Mouse (Mus musculus) thymus, postnatal 4 days (tissue): Measurements from ENCODE around the gene Lrcol1.

Experiments
- DNase-seq: peaks from one replicate; pipeline ENCODE4 v3.0.0; 2021

Gene Lrcol1

DNA sequence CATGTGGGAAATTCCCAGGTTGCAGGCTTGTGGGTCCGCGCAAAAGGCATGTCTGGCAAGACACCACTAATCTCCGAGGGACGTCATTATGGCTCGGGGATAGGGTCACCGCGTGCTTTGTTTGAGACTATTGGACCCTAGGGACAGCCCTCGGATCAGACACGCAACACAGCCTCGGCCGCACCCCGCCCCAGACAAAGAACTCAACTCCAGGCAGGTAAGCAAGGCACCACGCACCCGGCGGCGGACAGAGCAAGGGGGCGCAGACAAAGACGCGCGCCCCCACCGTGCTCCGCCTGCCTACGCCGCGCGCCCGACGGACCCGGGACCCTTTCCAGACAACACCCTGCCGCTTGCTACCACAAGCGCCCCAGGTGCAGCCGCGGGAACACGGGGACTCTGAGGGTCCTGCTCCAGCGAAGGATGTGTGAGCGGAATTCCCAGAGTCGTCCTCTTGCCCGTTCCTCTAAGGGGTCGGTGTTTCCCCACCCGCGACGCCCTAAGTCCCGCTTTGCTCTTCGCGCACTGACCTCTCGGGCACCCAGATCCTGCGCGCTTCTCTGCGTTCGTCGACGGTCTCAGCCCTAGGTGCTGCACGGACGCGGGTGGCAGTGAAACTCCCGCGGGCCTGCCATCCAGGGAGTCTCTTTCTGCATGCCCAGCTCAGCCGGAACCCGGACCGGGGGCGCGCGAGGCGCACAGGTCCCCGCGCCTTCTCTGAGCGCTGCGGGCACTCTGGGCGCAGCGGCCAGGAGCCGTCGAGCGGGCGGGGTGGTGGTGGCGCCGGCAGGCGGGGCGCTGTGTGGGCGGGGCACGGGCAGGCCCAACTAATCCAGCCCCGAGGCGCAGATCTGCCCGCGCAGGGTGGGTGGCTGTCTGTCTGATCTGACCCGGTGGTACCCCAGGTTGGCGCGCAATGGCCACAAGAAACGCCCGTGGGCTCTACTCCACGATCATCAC lies 42.1 kb downstream of the Lrcol1 start:
- DNase-seq, result peak; percentile 65

DNA sequence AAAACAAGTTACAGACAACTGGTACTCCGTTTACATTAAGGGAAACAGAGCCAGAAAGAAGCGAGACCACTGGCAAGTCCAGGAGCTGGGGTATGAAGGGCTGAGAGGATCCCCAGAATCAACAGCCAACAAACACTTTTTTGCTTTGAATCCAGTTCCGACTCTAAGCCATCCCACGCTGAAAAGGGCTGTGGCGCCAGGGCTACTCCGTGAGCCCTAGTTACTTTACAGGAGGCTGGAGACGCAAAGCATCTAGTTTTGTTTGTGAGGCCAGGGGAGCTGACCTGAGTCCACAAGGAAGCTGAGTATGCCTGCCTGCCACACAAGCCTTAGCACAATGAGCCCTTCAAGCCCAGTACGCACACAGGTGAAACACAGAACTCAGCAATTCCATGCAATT lies 42.8 kb downstream of the Lrcol1 start:
- no peak for DNase-seq

GRCm38 (mm10) chr5:110390631-110391030 lies 46.1 kb downstream of the Lrcol1 start:
- no peak for DNase-seq

GRCm38 (mm10) chr5:110392727-110393126 lies 48.2 kb downstream of the Lrcol1 start:
- DNase-seq, result no peak

GRCm38 (mm10) chr5:110395006-110395661 lies 50.6 kb downstream of the Lrcol1 start:
- DNase-seq, result no peak

DNA sequence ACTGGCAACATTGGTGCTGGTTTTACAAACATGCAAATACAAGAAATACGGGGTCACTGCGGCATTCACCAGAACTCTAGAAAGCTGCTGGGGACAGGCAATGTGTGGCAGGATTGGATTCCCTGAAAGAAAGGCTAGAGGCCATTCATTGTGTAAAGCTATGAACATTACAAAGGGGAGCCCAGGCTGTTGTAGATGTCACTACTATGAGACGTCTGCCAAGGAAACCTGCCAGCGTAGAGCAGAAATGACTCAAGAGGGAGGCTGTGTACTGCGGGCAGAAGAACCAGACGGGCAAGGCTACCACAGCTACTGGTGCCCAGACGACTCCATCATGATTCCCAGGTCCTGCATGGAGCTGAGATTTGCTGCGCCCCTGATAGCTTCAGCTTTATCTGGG lies 56.6 kb downstream of the Lrcol1 start:
- DNase-seq, result no peak

GRCm38 (mm10) chr5:110402557-110402956 lies 58.0 kb downstream of the Lrcol1 start:
- no peak for DNase-seq

DNA sequence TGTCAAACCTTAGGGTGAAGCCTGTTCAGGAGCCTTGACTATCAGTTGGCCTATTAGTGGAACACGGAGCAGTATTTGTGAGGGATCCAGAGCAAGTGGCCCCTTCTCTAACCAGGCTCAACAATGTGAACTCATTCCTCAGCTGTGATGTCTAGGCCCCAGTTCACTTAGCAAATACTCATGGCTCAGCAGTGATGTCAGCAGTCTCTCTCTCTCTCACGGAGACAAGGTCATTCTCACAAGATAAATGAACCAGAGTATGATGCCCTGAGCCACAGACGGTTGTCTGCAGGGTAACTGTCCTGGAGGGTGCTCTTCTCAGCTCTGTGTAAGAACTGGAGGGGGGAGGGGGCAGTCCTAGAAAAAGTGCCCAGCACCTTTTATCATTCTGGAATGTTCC lies 59.4 kb downstream of the Lrcol1 start:
- no peak for DNase-seq
